Mouse (Mus musculus): Measurements from ENCODE around the gene Rab43. TPM values are rescaled to one million over a fixed set of nuclear protein-coding genes. Genes with fewer than 3 reads are reported as not detected.

Gene Rab43
- polyA plus RNA-seq, 1 experiment from 2014 or later = 25.5 TPM

- TF ChIP-seq CTCF (IDR thresholded peaks at IDR 0.05; ENCODE audit: low read depth) = no peak
- no peaks in the 10 kb centered on the region for H3K36me3 ChIP-seq (ENCODE audit: control insufficient read depth, insufficient read depth)
- WGBS = 50% methylated on average over 11 of the region's 11 CpGs
- H3K4me3 ChIP-seq (ENCODE audit: low read depth, low read length) = no peak overlapping the region
- no peak overlapping the region; the same call in 1 of the 2 replicates for H3K27ac ChIP-seq (ENCODE audit: low read depth, low read length)
- ATAC-seq = peak; percentile 45; the same call in 1 of the 2 replicates
- no peak overlapping the region for H3K9ac ChIP-seq (ENCODE audit: low read depth, low read length)
- peaks cover 14% of the 10 kb centered on the region for H3K4me1 ChIP-seq (replicated peaks; ENCODE audit: control insufficient read depth, insufficient read depth, low read length)
- H3K4me2 ChIP-seq (replicated peaks; ENCODE audit: low read depth) = no peak overlapping the region
- no peaks in the 10 kb centered on the region for H3K9me3 ChIP-seq (ENCODE audit: control insufficient read depth)
- H3K27me3 ChIP-seq (replicated peaks; ENCODE audit: control insufficient read depth, insufficient read depth, low read length) = no peaks in the 10 kb centered on the region
Observed at GRCm38 (mm10) chr6:87778294-87779173, 33.4 kb downstream of the Rab43 start.

- no peak for TF ChIP-seq CTCF (IDR thresholded peaks at IDR 0.05; ENCODE audit: low read depth)
- ATAC-seq = peak; percentile 57; the same call in 1 of the 2 replicates
Observed at GRCm38 (mm10) chr6:87777842-87778241, 34.1 kb downstream of the Rab43 start, which contains the start of gene Gp9. Gene Gp9 (plus strand): TSS chr6:87778072.

GRCm38 (mm10) chr6:87776663-87777062, 35.3 kb downstream of the Rab43 start:
- ATAC-seq = no peak
- 82% methylated on average over 1 of the region's 1 CpGs for WGBS
- H3K4me1 ChIP-seq (replicated peaks; ENCODE audit: control insufficient read depth, insufficient read depth, low read length) = peaks cover 14% of the 10 kb centered on the region
- H3K9me3 ChIP-seq (ENCODE audit: control insufficient read depth) = no peaks in the 10 kb centered on the region
- H3K4me2 ChIP-seq (replicated peaks; ENCODE audit: low read depth) = no peak overlapping the region
- H3K9ac ChIP-seq (ENCODE audit: low read depth, low read length) = no peak overlapping the region
- H3K27me3 ChIP-seq (replicated peaks; ENCODE audit: control insufficient read depth, insufficient read depth, low read length) = no peaks in the 10 kb centered on the region
- H3K36me3 ChIP-seq (ENCODE audit: control insufficient read depth, insufficient read depth) = no peaks in the 10 kb centered on the region
- H3K4me3 ChIP-seq (ENCODE audit: low read depth, low read length) = no peak overlapping the region
- no peak overlapping the region for H3K27ac ChIP-seq (ENCODE audit: low read depth, low read length)
- no peak for TF ChIP-seq CTCF (IDR thresholded peaks at IDR 0.05; ENCODE audit: low read depth)

More at GRCm38 (mm10) chr6:87777842-87778241, 34.1 kb downstream of the Rab43 start, which contains the start of gene Gp9:
- peaks cover 14% of the 10 kb centered on the region for H3K4me1 ChIP-seq (replicated peaks; ENCODE audit: control insufficient read depth, insufficient read depth, low read length)
- H3K27ac ChIP-seq (ENCODE audit: low read depth, low read length) = peak within 1 kb of the TSS; percentile 11
- no peaks in the 10 kb centered on the region for H3K9me3 ChIP-seq (ENCODE audit: control insufficient read depth)
- WGBS = 55% methylated on average over 2 of the region's 2 CpGs
- no peak within 1 kb of the TSS for H3K4me3 ChIP-seq (ENCODE audit: low read depth, low read length)
- H3K36me3 ChIP-seq (ENCODE audit: control insufficient read depth, insufficient read depth) = no peaks in the 10 kb centered on the region
- H3K9ac ChIP-seq (ENCODE audit: low read depth, low read length) = no peak within 1 kb of the TSS
- H3K4me2 ChIP-seq (replicated peaks; ENCODE audit: low read depth) = no peak within 1 kb of the TSS
- H3K27me3 ChIP-seq (replicated peaks; ENCODE audit: control insufficient read depth, insufficient read depth, low read length) = no peaks in the 10 kb centered on the region

GRCm38 (mm10) chr6:87775588-87776245, 36.2 kb downstream of the Rab43 start:
- Histone ChIP-seq H3K27me3 (replicated peaks; ENCODE audit: control insufficient read depth, insufficient read depth, low read length) (no peaks in the 10 kb centered on the region), H3K4me3 (ENCODE audit: low read depth, low read length) (no peak overlapping the region), H3K27ac (ENCODE audit: low read depth, low read length) (no peak overlapping the region), H3K4me2 (replicated peaks; ENCODE audit: low read depth) (no peak overlapping the region), H3K9me3 (ENCODE audit: control insufficient read depth) (no peaks in the 10 kb centered on the region), H3K9ac (ENCODE audit: low read depth, low read length) (no peak overlapping the region), H3K36me3 (ENCODE audit: control insufficient read depth, insufficient read depth) (no peaks in the 10 kb centered on the region), H3K4me1 (replicated peaks; ENCODE audit: control insufficient read depth, insufficient read depth, low read length) (peaks cover 14% of the 10 kb centered on the region)
- 30% methylated on average over 3 of the region's 3 CpGs for WGBS
- no peak for ATAC-seq
- TF ChIP-seq CTCF (IDR thresholded peaks at IDR 0.05; ENCODE audit: low read depth) = no peak

- no peak overlapping the region for H3K4me3 ChIP-seq (ENCODE audit: low read depth, low read length)
- TF ChIP-seq CTCF (IDR thresholded peaks at IDR 0.05; ENCODE audit: low read depth) = no peak
- peaks cover 14% of the 10 kb centered on the region for H3K4me1 ChIP-seq (replicated peaks; ENCODE audit: control insufficient read depth, insufficient read depth, low read length)
- no peak for ATAC-seq
- H3K27me3 ChIP-seq (replicated peaks; ENCODE audit: control insufficient read depth, insufficient read depth, low read length) = no peaks in the 10 kb centered on the region
- no peak overlapping the region for H3K4me2 ChIP-seq (replicated peaks; ENCODE audit: low read depth)
- no peaks in the 10 kb centered on the region for H3K36me3 ChIP-seq (ENCODE audit: control insufficient read depth, insufficient read depth)
- no peak overlapping the region for H3K27ac ChIP-seq (ENCODE audit: low read depth, low read length)
- no peak overlapping the region for H3K9ac ChIP-seq (ENCODE audit: low read depth, low read length)
- 68% methylated on average over 9 of the region's 9 CpGs for WGBS
- no peaks in the 10 kb centered on the region for H3K9me3 ChIP-seq (ENCODE audit: control insufficient read depth)
Observed at GRCm38 (mm10) chr6:87774909-87775308, 37.1 kb downstream of the Rab43 start.

- WGBS = 50% methylated on average over 1 of the region's 1 CpGs
- no peak overlapping the region for H3K4me3 ChIP-seq (ENCODE audit: low read depth, low read length)
- ATAC-seq = no peak
- no peaks in the 10 kb centered on the region for H3K9me3 ChIP-seq (ENCODE audit: control insufficient read depth)
- no peak overlapping the region for H3K4me2 ChIP-seq (replicated peaks; ENCODE audit: low read depth)
- no peak for TF ChIP-seq CTCF (IDR thresholded peaks at IDR 0.05; ENCODE audit: low read depth)
- H3K27me3 ChIP-seq (replicated peaks; ENCODE audit: control insufficient read depth, insufficient read depth, low read length) = no peaks in the 10 kb centered on the region
- no peak overlapping the region for H3K9ac ChIP-seq (ENCODE audit: low read depth, low read length)
- peaks cover 14% of the 10 kb centered on the region for H3K4me1 ChIP-seq (replicated peaks; ENCODE audit: control insufficient read depth, insufficient read depth, low read length)
- no peak overlapping the region for H3K27ac ChIP-seq (ENCODE audit: low read depth, low read length)
- H3K36me3 ChIP-seq (ENCODE audit: control insufficient read depth, insufficient read depth) = no peaks in the 10 kb centered on the region
Observed at GRCm38 (mm10) chr6:87774466-87774865, 37.5 kb downstream of the Rab43 start.

Data from intestine, postnatal 0 days (tissue).